Comparison of ENCODE assay signal across 8 mouse cellular contexts in genomic region chr8:65037117-65037533, GRCm38 (mm10). TPM values are rescaled to one million over a fixed set of nuclear protein-coding genes. Genes with fewer than 3 reads are reported as not detected.
DNase-seq lines count a peak whose midpoint lies in the region; ATAC-seq lines count a peak whose summit lies in the region.

TSS of gene Apela (minus strand) at chr8:65037336.

- H3K4me2 ChIP-seq in forebrain, embryonic 13.5 days = peak within 1 kb of the TSS; percentile 62
- H3K4me2 ChIP-seq in liver, embryonic 15.5 days = peak within 1 kb of the TSS; percentile 50
- peak within 1 kb of the TSS; percentile 71 for H3K4me2 ChIP-seq in neural tube, embryonic 15.5 days

- H3K4me1 ChIP-seq in forebrain, embryonic 13.5 days = peaks cover 29% of the 10 kb centered on the region
- no peaks in the 10 kb centered on the region for H3K4me1 ChIP-seq in liver, embryonic 15.5 days (replicated peaks)
- peaks cover 14% of the 10 kb centered on the region for H3K4me1 ChIP-seq in neural tube, embryonic 15.5 days

- peak; percentile 86 for ATAC-seq in forebrain, embryonic 13.5 days
- ATAC-seq in liver, embryonic 15.5 days (ENCODE audit: insufficient read depth) = peak; percentile 54; the same call in 1 of the 2 replicates
- peak; percentile 59 for ATAC-seq in neural tube, embryonic 15.5 days (ENCODE audit: low FRiP score)
- ATAC-seq in erythroblast, adult 5-6 weeks (replicated peaks; ENCODE audit: low FRiP score, poor library complexity, severe bottlenecking) = no peak

- H3K36me3 ChIP-seq in forebrain, embryonic 13.5 days (ENCODE audit: poor library complexity, severe bottlenecking) = no peaks in the 10 kb centered on the region
- H3K36me3 ChIP-seq in liver, embryonic 15.5 days (replicated peaks) = no peaks in the 10 kb centered on the region
- H3K36me3 ChIP-seq in neural tube, embryonic 15.5 days = no peaks in the 10 kb centered on the region

- H3K9me3 ChIP-seq in forebrain, embryonic 13.5 days (replicated peaks) = no peaks in the 10 kb centered on the region
- no peaks in the 10 kb centered on the region for H3K9me3 ChIP-seq in liver, embryonic 15.5 days (replicated peaks)
- H3K9me3 ChIP-seq in neural tube, embryonic 15.5 days (replicated peaks) = no peaks in the 10 kb centered on the region

- WGBS in forebrain, embryonic 13.5 days = under 1% methylated on average over 8 of the region's 8 CpGs
- 3% methylated on average over 8 of the region's 8 CpGs for WGBS in liver, embryonic 15.5 days (ENCODE audit: insufficient replicate concordance)
- under 1% methylated on average over 8 of the region's 8 CpGs for WGBS in neural tube, embryonic 15.5 days

- DNase-seq in ovary, postnatal 36 days (ENCODE audit: low spot score) = peak; percentile 16
- no peak for DNase-seq in ovary, postnatal 14 days (ENCODE audit: low spot score)
- peak; percentile 61 to 77 for DNase-seq in kidney, adult 8-10 months
- no peak for DNase-seq in cerebellum, adult 11-12 months

- no peak within 1 kb of the TSS for H3K27ac ChIP-seq in forebrain, embryonic 13.5 days
- no peak within 1 kb of the TSS for H3K27ac ChIP-seq in liver, embryonic 15.5 days (replicated peaks)
- no peak within 1 kb of the TSS; the same call in 1 of the 2 replicates for H3K27ac ChIP-seq in neural tube, embryonic 15.5 days (replicated peaks)

- H3K4me3 ChIP-seq in forebrain, embryonic 13.5 days = peak within 1 kb of the TSS; percentile 34
- no peak within 1 kb of the TSS for H3K4me3 ChIP-seq in liver, embryonic 15.5 days (replicated peaks)
- H3K4me3 ChIP-seq in neural tube, embryonic 15.5 days (replicated peaks) = peak within 1 kb of the TSS; percentile 37

- H3K9ac ChIP-seq in forebrain, embryonic 13.5 days = peak within 1 kb of the TSS; percentile 26; the same call in 1 of the 2 replicates
- no peak within 1 kb of the TSS for H3K9ac ChIP-seq in liver, embryonic 15.5 days
- peak within 1 kb of the TSS; percentile 23 for H3K9ac ChIP-seq in neural tube, embryonic 15.5 days (replicated peaks)

- no peaks in the 10 kb centered on the region for H3K27me3 ChIP-seq in forebrain, embryonic 13.5 days
- H3K27me3 ChIP-seq in liver, embryonic 15.5 days = peaks cover 6% of the 10 kb centered on the region; the same call in 1 of the 2 replicates
- no peaks in the 10 kb centered on the region for H3K27me3 ChIP-seq in neural tube, embryonic 15.5 days (replicated peaks)

RNA-seq across cellular contexts. Expression of gene Apela, which starts in this region (rescaled TPM):
- polyA plus RNA-seq in forebrain, embryonic 13.5 days (2015; fragmentation: Nextera tagmentation; extraction: Ambion mirVana) = 2.5 and 2.6 TPM in 2 replicates
- 0.13 and 0.24 TPM in 2 replicates for polyA plus RNA-seq in liver, embryonic 15.5 days (2015; fragmentation: Nextera tagmentation; extraction: Ambion mirVana)
- polyA plus RNA-seq in neural tube, embryonic 15.5 days (2015; fragmentation: Nextera tagmentation; extraction: Ambion mirVana) = 2.9 and 4.6 TPM in 2 replicates
- total RNA-seq in erythroblast, adult 5-6 weeks (2015; ENCODE audit: low replicate concordance) = not detected in 2 replicates
- not detected in 2 replicates for total RNA-seq in erythroblast, adult 5-6 weeks (2017; ENCODE audit: low replicate concordance)

Comparison
In these comparisons a context has a peak if more than half of its experiments do, and no peak if none do; other contexts are left out.
1. DNase-seq: peak in ovary, postnatal 36 days (single experiment) and kidney, adult 8-10 months (2 of 2); none in ovary, postnatal 14 days (single experiment) and cerebellum, adult 11-12 months (single experiment).
2. Peak in ATAC-seq and H3K4me2 ChIP-seq in liver, embryonic 15.5 days; RNA of the gene not detected or under 1 TPM.
3. Peak in every context shown above with its lines, with median percentiles within 50 percentile points of each other: H3K4me2 ChIP-seq.